Mouse (Mus musculus) hematopoietic multipotent progenitor cell, adult 10-12 weeks (in vitro differentiated cells): ENCODE results near the gene 9130019O22Rik. TPM values are rescaled to one million over a fixed set of nuclear protein-coding genes. Genes with fewer than 3 reads are reported as not detected.

Experiments used
- polyA plus RNA-seq: library from polyadenylated mRNA; stranded (reverse); fragments of >175 nt; gene quantifications from 2 replicates; pipeline ENCODE4 v1.2.3, GENCODE M21; 2012; ENCODE audit warnings: low replicate concordance

9130019O22Rik gene
- polyA plus RNA-seq: 1.1 and 1.4 TPM in 2 replicates

DNA sequence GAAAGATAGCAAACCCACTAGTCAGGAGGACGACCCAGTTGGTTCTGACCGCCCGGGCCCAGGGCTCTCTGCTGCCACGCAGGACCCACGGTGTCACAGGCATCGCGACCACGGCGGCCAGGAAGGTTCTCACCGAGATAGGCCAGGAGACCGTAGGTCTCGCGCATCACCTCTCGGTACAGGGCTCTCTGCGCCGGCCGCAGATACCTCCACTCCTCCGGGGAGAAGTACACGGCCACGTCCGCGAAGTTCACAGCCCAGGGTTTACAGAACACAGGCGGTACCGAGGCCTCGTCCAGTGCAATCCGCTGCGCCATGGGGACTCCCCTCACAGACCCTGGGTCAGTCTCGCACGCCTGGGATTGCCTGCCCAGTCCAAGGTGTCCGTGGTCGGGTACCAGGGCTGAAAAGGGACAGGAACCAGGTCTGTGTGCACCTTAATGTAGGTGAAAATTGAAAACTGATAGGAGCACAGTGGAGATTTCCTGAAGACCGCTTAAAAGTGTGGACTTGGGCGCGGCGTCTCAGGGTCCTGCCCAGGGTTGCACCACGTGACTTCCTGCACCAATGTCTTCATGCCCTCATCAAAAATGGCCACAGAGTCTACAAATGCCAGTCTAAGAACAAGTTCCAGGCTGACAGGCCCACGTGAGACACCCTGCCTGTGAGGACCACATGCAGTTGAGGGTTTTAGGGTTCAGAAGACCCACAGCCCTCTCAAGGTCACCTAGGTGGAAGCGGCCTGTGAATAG is at the start of gene 9130019O22Rik:
Gene 9130019O22Rik (minus strand): TSS at position 526 of the 752 bp plus-strand sequence.

DNA sequence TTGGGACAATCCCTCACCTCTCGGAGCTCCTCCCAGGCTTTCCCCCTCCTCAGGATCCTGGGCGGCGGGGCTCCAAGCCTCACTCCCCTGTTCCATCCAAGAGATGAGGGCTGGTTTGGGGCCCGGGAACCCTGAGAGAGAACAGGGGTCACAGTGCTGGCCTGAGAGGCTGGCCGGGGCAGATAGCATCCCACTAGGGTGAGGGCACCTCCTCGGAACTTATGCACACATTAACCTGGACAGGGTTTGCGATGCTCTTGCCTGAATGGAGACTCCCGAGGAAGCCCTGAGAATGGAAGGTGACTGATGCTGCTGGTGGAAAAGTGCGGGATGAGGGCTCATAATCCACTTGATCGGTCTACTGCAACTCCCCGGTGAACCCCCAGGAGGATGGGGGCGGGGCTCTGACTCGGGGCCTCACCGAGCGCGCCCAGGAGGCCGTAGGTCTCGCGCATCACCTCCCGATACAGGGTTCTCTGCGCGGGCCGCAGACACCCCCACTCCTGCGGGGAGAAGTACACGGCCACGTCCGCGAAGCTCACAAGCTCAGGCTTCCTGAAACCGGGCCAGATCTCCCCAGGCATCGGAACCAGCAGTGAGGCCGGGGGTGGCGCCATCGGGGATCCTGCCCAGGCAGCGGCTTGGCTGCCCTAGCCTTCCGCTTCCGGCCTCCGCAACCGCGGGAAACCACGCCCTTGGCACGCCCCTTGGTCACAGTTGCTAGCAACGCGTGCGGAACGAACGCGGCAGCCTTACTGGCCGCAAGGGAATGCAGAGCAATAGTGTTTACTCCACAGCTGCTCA is 34.6 kb upstream of the 9130019O22Rik start, which contains the start of gene Zfp688:
Gene Zfp688 (minus strand): TSS at position 681 of the 804 bp plus-strand sequence.

DNA sequence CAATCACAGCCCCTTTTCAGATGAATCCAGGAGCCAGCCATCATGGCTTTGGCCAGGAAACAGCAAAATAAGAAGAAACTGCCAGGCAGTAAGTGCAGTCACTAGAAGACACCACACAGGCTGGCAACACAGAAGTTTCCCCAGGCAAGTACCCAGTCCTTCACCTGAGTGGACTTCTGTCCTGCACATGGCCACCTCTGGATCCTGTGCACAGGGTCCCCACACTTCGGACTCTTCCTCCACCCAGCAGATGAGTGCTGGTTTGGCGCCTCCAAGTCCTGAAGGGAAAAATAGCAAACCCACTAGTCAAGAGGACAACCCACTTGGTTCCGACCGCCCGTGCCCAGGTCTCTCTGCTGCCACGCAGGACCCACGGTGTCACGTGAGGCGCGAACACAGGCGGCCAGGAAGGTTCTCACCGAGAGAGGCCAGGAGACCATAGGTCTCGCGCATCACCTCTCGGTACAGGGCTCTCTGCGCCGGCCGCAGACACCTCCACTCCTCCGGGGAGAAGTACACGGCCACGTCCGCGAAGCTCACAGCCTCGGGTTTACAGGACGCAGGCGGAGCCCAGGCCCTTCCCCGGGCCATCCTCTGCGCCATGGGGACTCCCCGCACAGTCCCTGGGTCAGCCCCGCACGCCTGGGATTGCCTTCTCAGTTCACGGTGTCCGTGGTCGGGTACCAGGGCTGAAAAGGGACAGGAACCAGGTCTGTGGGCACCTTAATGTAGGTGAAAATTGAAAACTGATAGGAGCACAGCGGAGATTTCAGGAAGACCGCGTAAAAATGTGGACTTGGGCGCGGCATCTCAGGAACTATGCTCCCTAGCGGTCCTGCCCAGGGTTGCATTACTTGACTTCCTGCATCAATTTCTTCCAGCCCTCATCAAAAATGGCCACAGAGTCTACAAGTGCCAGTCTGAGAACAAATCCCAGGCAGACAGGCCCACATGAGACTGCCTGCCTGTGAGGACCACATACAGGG is 19.3 kb upstream of the 9130019O22Rik start, which contains the start of gene Zfp764:
Gene Zfp764 (minus strand): TSS at position 821 of the 986 bp plus-strand sequence.

DNA sequence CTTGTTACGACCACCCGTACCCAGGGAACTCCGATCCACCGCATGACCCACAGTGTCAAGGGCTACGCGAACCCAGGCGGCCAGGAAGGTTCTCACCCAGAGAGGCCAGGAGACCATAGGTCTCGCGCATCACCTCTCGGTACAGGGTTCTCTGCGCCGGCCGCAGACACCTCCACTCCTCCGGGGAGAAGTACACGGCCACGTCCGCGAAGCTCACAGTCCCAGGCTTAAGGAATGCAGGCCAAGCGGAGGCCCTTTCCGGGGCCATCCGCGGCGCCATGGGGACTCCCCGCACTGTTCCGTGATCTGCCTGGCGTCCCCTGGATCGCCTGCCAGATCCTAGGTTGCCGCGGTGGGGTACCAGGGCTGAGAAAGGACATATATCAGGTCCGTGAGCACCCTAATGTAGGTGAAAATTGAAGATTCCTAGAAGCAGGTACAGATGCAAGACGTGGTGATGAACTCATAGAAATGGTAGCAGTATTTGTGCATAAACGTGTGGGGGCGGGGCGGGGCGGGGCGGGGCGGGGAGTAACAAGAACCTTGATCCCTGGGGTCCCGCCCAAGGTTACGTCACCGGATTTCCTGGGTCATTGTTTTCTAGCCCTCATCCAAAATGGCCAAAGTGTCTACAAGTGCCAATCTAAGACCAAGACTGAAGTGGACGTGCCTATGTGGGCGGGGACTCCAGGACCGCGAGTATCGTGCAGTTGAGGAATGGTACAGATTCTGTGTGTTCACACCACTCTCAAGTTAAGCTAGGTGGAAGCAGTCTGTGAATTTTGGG is 6.4 kb upstream of the 9130019O22Rik start, which contains the start of gene E430018J23Rik:
Gene E430018J23Rik (minus strand): TSS at position 473 of the 787 bp plus-strand sequence.

DNA sequence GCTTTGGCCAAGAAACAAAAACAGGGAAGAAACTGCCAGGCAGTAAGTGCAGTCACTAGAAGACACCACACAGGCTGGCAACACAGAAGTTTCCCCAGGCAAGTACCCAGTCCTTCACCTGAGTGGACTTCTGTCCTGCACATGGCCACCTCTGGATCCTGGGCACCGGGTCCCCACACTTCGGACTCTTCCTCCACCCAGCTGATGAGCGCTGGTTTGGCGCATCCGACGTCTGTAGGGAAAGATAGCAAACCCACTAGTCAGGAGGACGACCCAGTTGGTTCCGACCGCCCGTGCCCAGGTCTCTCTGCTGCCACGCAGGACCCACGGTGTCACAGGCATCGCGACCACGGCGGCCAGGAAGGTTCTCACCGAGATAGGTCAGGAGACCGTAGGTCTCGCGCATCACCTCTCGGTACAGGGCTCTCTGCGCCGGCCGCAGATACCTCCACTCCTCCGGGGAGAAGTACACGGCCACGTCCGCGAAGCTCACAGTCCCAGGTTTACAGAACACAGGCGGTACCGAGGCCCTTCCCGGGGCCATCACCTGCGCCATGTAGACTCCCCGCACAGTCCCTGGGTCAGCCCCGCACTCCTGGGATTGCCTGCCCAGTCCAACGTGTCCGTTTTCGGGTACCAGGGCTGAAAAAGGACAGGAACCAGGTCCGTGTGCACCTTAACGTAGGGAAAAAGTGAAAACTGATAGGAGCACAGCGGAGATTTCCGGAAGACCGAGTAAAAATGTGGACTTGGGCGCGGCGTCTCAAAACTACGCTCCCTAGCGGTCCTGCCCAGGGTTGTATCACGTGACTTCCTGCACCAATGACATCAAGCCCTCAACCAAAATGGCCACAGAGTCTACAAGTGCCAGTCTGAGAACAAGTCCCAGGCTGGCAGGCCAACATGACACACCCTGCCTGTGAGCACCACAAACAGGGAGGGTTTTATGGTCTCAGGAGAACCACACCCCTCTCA is 11.4 kb downstream of the 9130019O22Rik start, which contains the start of gene Zfp747:
Gene Zfp747 (minus strand): TSS at position 780 of the 975 bp plus-strand sequence.

DNA sequence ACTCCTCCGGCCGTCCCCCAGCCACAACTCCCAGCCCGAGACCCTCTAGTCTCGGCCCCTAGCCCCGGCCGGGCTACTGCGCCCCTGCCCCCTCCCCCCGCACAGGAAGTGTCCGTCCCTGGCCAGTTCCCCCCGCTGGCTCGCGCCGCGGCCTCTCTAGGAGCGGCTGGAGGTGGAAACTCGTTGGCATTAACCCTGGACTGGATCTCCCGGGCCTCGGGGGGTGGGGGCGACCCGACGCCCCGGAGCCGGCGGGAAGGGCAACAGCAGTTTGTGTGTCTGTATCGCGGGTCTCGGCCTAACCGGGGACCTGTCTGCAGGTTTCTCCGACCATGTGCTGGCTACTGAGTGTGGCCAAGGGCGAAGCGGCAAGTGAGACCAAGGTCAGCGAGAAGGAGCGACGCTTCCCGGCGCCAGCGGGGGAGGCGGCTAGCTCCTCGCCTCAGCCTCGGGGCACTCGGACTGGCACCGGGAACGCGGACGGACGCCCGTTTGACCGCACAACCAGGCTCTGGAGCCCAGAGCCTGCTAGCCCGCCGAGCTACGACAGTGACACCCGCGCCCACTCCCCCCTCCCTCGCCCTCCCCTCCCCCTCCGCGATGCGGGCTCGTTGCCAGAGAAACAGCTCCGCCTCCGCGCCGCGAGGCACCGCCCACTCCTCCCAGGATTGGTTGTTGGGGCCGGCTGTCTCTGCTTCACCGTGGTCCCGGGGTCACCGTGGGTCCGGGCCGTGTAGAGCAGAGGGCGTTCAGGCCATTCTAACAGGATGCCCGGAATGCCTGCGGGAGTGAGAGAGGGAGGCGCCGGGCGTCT is 41.2 kb downstream of the 9130019O22Rik start, which contains the start of gene Zfp768:
Gene Zfp768 (minus strand): TSS at position 78 of the 814 bp plus-strand sequence.

Other genes starting within 250 kb of the 9130019O22Rik start
- 81.8 and 125 TPM in 2 replicates for gene Spn, start 249.3 kb downstream of the 9130019O22Rik start, polyA plus RNA-seq
- 63.2 and 81.0 TPM in 2 replicates for gene Cd2bp2, start 191.1 kb downstream of the 9130019O22Rik start, polyA plus RNA-seq
- gene Tbc1d10b, start 178.7 kb downstream of the 9130019O22Rik start, polyA plus RNA-seq: 48.8 and 114 TPM in 2 replicates
- gene Mylpf, start 178.3 kb downstream of the 9130019O22Rik start, polyA plus RNA-seq: 3.8 TPM in 1 of 2 replicates, not detected in the other
- gene Zfp553, start 154.1 kb downstream of the 9130019O22Rik start, polyA plus RNA-seq: 19.8 and 21.6 TPM in 2 replicates
- 741 and 939 TPM in 2 replicates for gene Sept1, start 154.0 kb downstream of the 9130019O22Rik start, polyA plus RNA-seq
- gene Zfp771, start 142.9 kb downstream of the 9130019O22Rik start, polyA plus RNA-seq: 30.4 and 62.4 TPM in 2 replicates
- 11.9 and 40.3 TPM in 2 replicates for gene Dctpp1, start 126.5 kb downstream of the 9130019O22Rik start, polyA plus RNA-seq
- 18.3 and 56.1 TPM in 2 replicates for gene Sephs2, start 113.1 kb downstream of the 9130019O22Rik start, polyA plus RNA-seq
- gene Itgal, start 90.9 kb downstream of the 9130019O22Rik start, polyA plus RNA-seq: 65.9 and 91.0 TPM in 2 replicates
- gene Zfp768, start 41.6 kb downstream of the 9130019O22Rik start, polyA plus RNA-seq: 11.8 and 12.1 TPM in 2 replicates
- 6.0 and 8.8 TPM in 2 replicates for gene Zfp747, start 11.1 kb downstream of the 9130019O22Rik start, polyA plus RNA-seq
- gene E430018J23Rik, start 6.5 kb upstream of the 9130019O22Rik start, polyA plus RNA-seq: 5.7 and 9.3 TPM in 2 replicates
- 2.3 and 3.1 TPM in 2 replicates for gene Zfp764, start 19.7 kb upstream of the 9130019O22Rik start, polyA plus RNA-seq
- gene Zfp688, start 34.9 kb upstream of the 9130019O22Rik start, polyA plus RNA-seq: 25.8 and 61.8 TPM in 2 replicates
- gene Zfp689, start 62.0 kb upstream of the 9130019O22Rik start, polyA plus RNA-seq: 13.2 and 16.8 TPM in 2 replicates
- gene Prr14, start 72.4 kb upstream of the 9130019O22Rik start, polyA plus RNA-seq: 140 and 180 TPM in 2 replicates
- gene Fbrs, start 92.0 kb upstream of the 9130019O22Rik start, polyA plus RNA-seq: 733 and 1,419 TPM in 2 replicates
- 63.6 and 79.8 TPM in 2 replicates for gene Srcap, start 124.8 kb upstream of the 9130019O22Rik start, polyA plus RNA-seq
- 39.4 and 48.5 TPM in 2 replicates for gene Gm42715, start 132.4 kb upstream of the 9130019O22Rik start, polyA plus RNA-seq
- gene Tmem265, start 174.2 kb upstream of the 9130019O22Rik start, polyA plus RNA-seq: 0.69 and 5.4 TPM in 2 replicates
- 32.2 and 89.3 TPM in 2 replicates for gene Phkg2, start 186.2 kb upstream of the 9130019O22Rik start, polyA plus RNA-seq
- gene Ccdc189, start 201.4 kb upstream of the 9130019O22Rik start, polyA plus RNA-seq: 2.1 and 3.3 TPM in 2 replicates
- 49.1 and 52.5 TPM in 2 replicates for gene Rnf40, start 201.6 kb upstream of the 9130019O22Rik start, polyA plus RNA-seq
- gene Zfp629, start 228.6 kb upstream of the 9130019O22Rik start, polyA plus RNA-seq: 11.0 and 18.9 TPM in 2 replicates